Mouse (Mus musculus) adrenal gland, postnatal 14 days (tissue): ENCODE data around the gene Thbs1. TPM values are rescaled to one million over a fixed set of nuclear protein-coding genes. Genes with fewer than 3 reads are reported as not detected.

Source experiments
- DNase-seq: peaks from one replicate; pipeline ENCODE4 v3.0.0; 2021; ENCODE audit warnings: mixed read lengths
- total RNA-seq: library from RNA; stranded (reverse); gene quantifications from 2 replicates; pipeline ENCODE4 v1.2.3, GENCODE M21; 2021

The Thbs1 gene
- total RNA-seq, 1 experiment from 2014 or later = 25.3 TPM

- DNase-seq = no peak
Observed at GRCm38 (mm10) chr2:118148321-118149142, 36.9 kb downstream of the Thbs1 start.

- DNase-seq = peak; percentile 79
Observed at GRCm38 (mm10) chr2:118149855-118150563, 38.3 kb downstream of the Thbs1 start.

GRCm38 (mm10) chr2:118158095-118158494 is 46.4 kb downstream of the Thbs1 start:
- DNase-seq = no peak

GRCm38 (mm10) chr2:118159126-118159525 is 47.5 kb downstream of the Thbs1 start:
- no peak for DNase-seq

- DNase-seq = no peak
Observed at GRCm38 (mm10) chr2:118160547-118160946, 48.9 kb downstream of the Thbs1 start.

GRCm38 (mm10) chr2:118160991-118161390 is 49.3 kb downstream of the Thbs1 start:
- no peak for DNase-seq

- no peak for DNase-seq
Observed at GRCm38 (mm10) chr2:118162486-118162885, 50.8 kb downstream of the Thbs1 start.

GRCm38 (mm10) chr2:118164137-118164536 is 52.5 kb downstream of the Thbs1 start:
- DNase-seq = no peak

- no peak for DNase-seq
Observed at GRCm38 (mm10) chr2:118165691-118166090, 54.0 kb downstream of the Thbs1 start.

GRCm38 (mm10) chr2:118167731-118168130 is 56.1 kb downstream of the Thbs1 start:
- DNase-seq = no peak

- no peak for DNase-seq
Observed at GRCm38 (mm10) chr2:118168225-118168624, 56.5 kb downstream of the Thbs1 start.

GRCm38 (mm10) chr2:118174558-118175383 is 63.1 kb downstream of the Thbs1 start:
- DNase-seq = no peak

Other genes with a start within 250 kb of the Thbs1 start
- gene Fsip1, start 145.1 kb downstream of the Thbs1 start, total RNA-seq = 0.34 and 0.52 TPM in 2 replicates